Mouse (Mus musculus) testis, adult 2 months (tissue): ENCODE measurements around the gene Rbp1.

ENCODE experiments used
- CTCF ChIP-seq: fragments of 200-500 bp; IDR thresholded peaks from 2 replicates; pipeline ENCODE4 v1.5.1; 2012; ENCODE audit warnings: low read depth, mild to moderate bottlenecking, inconsistent platforms, low read length, moderate library complexity; ENCODE audit not compliant: control insufficient read depth, insufficient read depth, insufficient replicate concordance
- POLR2A ChIP-seq: fragments of 200-500 bp; IDR thresholded peaks from 2 replicates; pipeline ENCODE4 v1.6.1; 2012; ENCODE audit warnings: low read depth, mild to moderate bottlenecking, inconsistent platforms, low read length, moderate library complexity; ENCODE audit not compliant: control insufficient read depth

DNA sequence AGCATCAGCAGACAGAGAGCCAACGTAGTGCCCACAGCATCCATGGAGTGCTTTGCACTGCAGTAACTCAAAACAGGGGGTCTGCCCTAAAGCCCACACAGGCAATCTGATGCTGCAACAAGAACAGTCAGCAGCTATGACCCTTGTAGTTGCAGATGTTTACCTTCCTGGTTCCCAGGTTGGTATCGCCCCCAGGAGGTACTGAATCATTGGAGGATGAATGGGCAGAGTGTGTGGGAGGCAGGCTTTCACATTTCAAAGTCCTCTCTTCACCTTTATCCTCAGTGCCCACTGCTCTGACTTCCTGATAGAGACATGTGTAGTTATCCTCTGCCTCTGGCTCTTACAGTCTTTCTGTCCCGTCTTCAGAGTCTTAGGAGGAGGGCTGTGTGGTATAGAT, 858 bp upstream of the Rbp1 start:
- TF ChIP-seq CTCF (no peak), POLR2A (no peak)
